ENCODE assay signal across 26 mouse cellular contexts in genomic region chr16:46107431-46107830, GRCm38 (mm10). TPM values are rescaled to one million over a fixed set of nuclear protein-coding genes. Genes with fewer than 3 reads are reported as not detected.
DNase-seq lines count a peak whose midpoint lies in the region; TF ChIP-seq lines count a peak whose summit lies in the region.
"Had no signal": no experiment of that assay in that cellular context is flagged by ENCODE, and none has a peak within 500 bp of the region (broad histone marks: within the 10 kb centered on the region; RNA-seq: fewer than 3 reads in every experiment).

No protein-coding gene starts in this region.

- TF ChIP-seq CTCF in thymus, adult 2 months (IDR thresholded peaks at IDR 0.05; ENCODE audit: borderline replicate concordance, control insufficient read depth, extremely low read depth, insufficient read depth, low read length, poor library complexity), result no peak
- no peak for TF ChIP-seq CTCF in kidney, adult 2 months (conservative IDR thresholded peaks at IDR 0.05; ENCODE audit: insufficient read depth, insufficient read length, low read depth, low read length)
- no peak for TF ChIP-seq CTCF in gastrocnemius, adult 2 months (IDR thresholded peaks at IDR 0.05)

- peaks cover 14% of the 10 kb centered on the region for H3K36me3 ChIP-seq in thymus, adult 2 months (ENCODE audit: control insufficient read depth, insufficient read depth, low read length)
- H3K36me3 ChIP-seq in kidney, adult 2 months (ENCODE audit: control insufficient read depth, insufficient read depth, low read length), result no peaks in the 10 kb centered on the region
- H3K36me3 ChIP-seq: embryonic facial prominence, embryonic 15.5 days; forebrain, embryonic 15.5 days; heart, embryonic 15.5 days; hindbrain, embryonic 10.5 days had no signal

- H3K27ac ChIP-seq in thymus, adult 2 months (ENCODE audit: control insufficient read depth, insufficient read depth, low read length), result peak overlapping the region; percentile 95
- no peak overlapping the region for H3K27ac ChIP-seq in kidney, adult 2 months (ENCODE audit: insufficient read depth, low read depth, low read length)
- H3K27ac ChIP-seq in gastrocnemius, adult 2 months, result no peak overlapping the region
- H3K27ac ChIP-seq: embryonic facial prominence, embryonic 15.5 days; forebrain, embryonic 15.5 days; heart, adult 2 months; heart, embryonic 15.5 days; hindbrain, embryonic 10.5 days; hindbrain, embryonic 14.5 days had no signal

- no peak for TF ChIP-seq POLR2A in thymus, adult 2 months (IDR thresholded peaks at IDR 0.05; ENCODE audit: control insufficient read depth, extremely low read depth, insufficient read depth, low read length, poor library complexity)
- TF ChIP-seq POLR2A in kidney, adult 2 months (IDR thresholded peaks at IDR 0.05; ENCODE audit: low read depth, low read length), result no peak

- no peaks in the 10 kb centered on the region for H3K27me3 ChIP-seq in thymus, adult 2 months (ENCODE audit: control insufficient read depth, insufficient read depth, low read length)
- H3K27me3 ChIP-seq in kidney, adult 2 months (replicated peaks; ENCODE audit: control insufficient read depth, insufficient read depth, low read length), result no peaks in the 10 kb centered on the region
- H3K27me3 ChIP-seq: embryonic facial prominence, embryonic 15.5 days; forebrain, embryonic 15.5 days; heart, embryonic 15.5 days had no signal

- 2% methylated on average over 4 of the region's 4 CpGs for WGBS in thymus, adult 2 months
- 74% methylated on average over 4 of the region's 4 CpGs for WGBS in kidney, adult 2 months

- intact Hi-C loops in gastrocnemius, adult 2 months (cut with DNase I), result no loop called here

- H3K4me1 ChIP-seq in thymus, adult 2 months (replicated peaks; ENCODE audit: control insufficient read depth, insufficient read depth, low read length), result peaks cover 24% of the 10 kb centered on the region
- no peaks in the 10 kb centered on the region for H3K4me1 ChIP-seq in kidney, adult 2 months (ENCODE audit: control insufficient read depth, insufficient read depth, low read length)
- H3K4me1 ChIP-seq: embryonic facial prominence, embryonic 15.5 days; forebrain, embryonic 15.5 days; heart, embryonic 15.5 days; hindbrain, embryonic 10.5 days had no signal

- no peak overlapping the region for H3K4me3 ChIP-seq in thymus, adult 2 months (ENCODE audit: control insufficient read depth, insufficient read depth, low read length)
- no peak overlapping the region for H3K4me3 ChIP-seq in kidney, adult 2 months (ENCODE audit: insufficient read depth, low read depth, low read length)
- no peak overlapping the region for H3K4me3 ChIP-seq in gastrocnemius, adult 2 months
- H3K4me3 ChIP-seq: embryonic facial prominence, embryonic 15.5 days; erythroblast, embryonic 14.5 days; forebrain, embryonic 15.5 days; heart, adult 2 months; heart, embryonic 15.5 days; hindbrain, embryonic 10.5 days had no signal

- DNase-seq in thymus, adult 2 months, result no peak
- DNase-seq in thymus, postnatal 25 days, result no peak
- DNase-seq in induced T-regulatory cell, adult 2 months (ENCODE audit: low read depth), result peak; percentile 58
- DNase-seq in naive thymus-derived CD4-positive, alpha-beta T cell, adult 2 months (ENCODE audit: low read depth), result peak; percentile 62
- DNase-seq in kidney, adult 2 months, result no peak
- DNase-seq in gastrocnemius, adult 2 months, result no peak
- no peak for DNase-seq in urinary bladder, postnatal 25 days (ENCODE audit: low spot score)
- no peak for DNase-seq in MN1 (ENCODE audit: low spot score)
- DNase-seq: adrenal gland, postnatal 14 days; B cell, adult 2 months; cerebellum, adult 11-12 months; cerebellum, postnatal 10 days; embryo, embryonic 11 days; gastrocnemius, postnatal 14 days; heart, adult 2 months; heart, postnatal 14 days had no signal

RNA-seq across cellular contexts. Expression of gene Cd96, which starts 12.6 kb away (rescaled TPM):
- polyA plus RNA-seq in thymus, adult 2 months (2012; rRNA removed), result 39.6 and 47.6 TPM in 2 replicates
- 0.07 and 0.86 TPM in 2 replicates for polyA plus RNA-seq in kidney, adult 2 months (2012; rRNA removed)
- total RNA-seq in gastrocnemius, adult 2 months (2021), result not detected
- total RNA-seq: adrenal gland, postnatal 14 days; heart, adult 2 months had no signal
- polyA plus RNA-seq: embryonic facial prominence, embryonic 11.5 days; erythroblast, embryonic 14.5 days; forebrain, embryonic 11.5 days; forebrain, embryonic 15.5 days; frontal cortex, adult 2 months; heart, embryonic 11.5 days; hindbrain, embryonic 10.5 days; hindbrain, embryonic 14.5 days had no signal

RNA-seq across cellular contexts. Expression of gene Gm4737, which starts 47.4 kb away (rescaled TPM):
- polyA plus RNA-seq in thymus, adult 2 months (2012; rRNA removed), result 24.6 and 34.6 TPM in 2 replicates
- polyA plus RNA-seq in kidney, adult 2 months (2012; rRNA removed), result 59.0 and 98.3 TPM in 2 replicates
- total RNA-seq in gastrocnemius, adult 2 months (2021), result 10 to 100 TPM; 15.3 to 18.4 TPM

Comparison
In these comparisons a context has a peak if more than half of its experiments do, and no peak if none do; other contexts are left out.
1. DNase-seq: peak in induced T-regulatory cell, adult 2 months (single experiment) and naive thymus-derived CD4-positive, alpha-beta T cell, adult 2 months (single experiment); none in thymus, adult 2 months (single experiment), thymus, postnatal 25 days (single experiment), kidney, adult 2 months (single experiment), gastrocnemius, adult 2 months (single experiment), urinary bladder, postnatal 25 days (single experiment) and MN1 (single experiment).
2. RNA of gene Cd96, which starts 12.6 kb away (polyA plus RNA-seq): 39.6 to 47.6 TPM in thymus, adult 2 months; 0.07 to 0.86 TPM in kidney, adult 2 months; every median in the first group is over 10 times any median in the second.